Mouse (Mus musculus) cerebellum, adult 2 months (tissue): Measurements from ENCODE around the gene Atf7.

Experiments
- CTCF ChIP-seq: fragments of 200-500 bp; IDR thresholded peaks from 2 replicates; pipeline ENCODE4 v1.5.1; 2011; ENCODE audit warnings: low read depth, mild to moderate bottlenecking, control low read depth, low read length, moderate library complexity, borderline replicate concordance; ENCODE audit not compliant: insufficient read depth
- POLR2A ChIP-seq: fragments of 200-500 bp; IDR thresholded peaks from 2 replicates; pipeline ENCODE4 v1.6.1; 2011; ENCODE audit warnings: low read length, control low read depth, borderline replicate concordance; ENCODE audit not compliant: insufficient read depth

DNA sequence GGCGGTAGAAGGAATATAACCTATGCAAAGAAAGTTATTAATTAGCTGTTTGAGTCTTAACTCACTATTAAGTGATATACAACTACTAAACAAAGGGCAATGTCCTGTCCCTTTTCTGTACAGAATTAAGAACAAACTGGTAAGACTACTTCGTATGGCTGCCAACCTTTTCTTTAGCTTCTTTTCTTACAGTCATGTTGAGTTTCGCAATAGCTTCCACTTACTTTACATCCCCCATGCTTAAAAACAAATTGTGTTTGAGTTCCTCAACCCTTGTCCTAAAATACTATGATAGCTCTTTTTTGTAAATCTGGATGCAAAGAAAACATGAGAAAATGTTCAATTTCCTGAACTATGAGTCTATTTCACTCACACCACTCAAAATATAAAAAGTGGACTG is 2.1 kb downstream of the Atf7 start:
- TF ChIP-seq CTCF: no peak
- no peak for TF ChIP-seq POLR2A
